Mouse (Mus musculus): ENCODE data around the gene Deaf1.

Gene Deaf1

GRCm38 (mm10) chr7:141268466-141269272, 58.8 kb downstream of the Deaf1 start:
- Histone ChIP-seq H3K4me1 (replicated peaks; ENCODE audit: low read depth, low read length) (peaks cover 47% of the 10 kb centered on the region), H3K9me3 (ENCODE audit: low read length) (no peaks in the 10 kb centered on the region), H3K4me3 (replicated peaks; ENCODE audit: low read length) (peak overlapping the region; percentile 69), H3K36me3 (ENCODE audit: insufficient read depth, low read length) (peaks cover 16% of the 10 kb centered on the region), H3K27me3 (ENCODE audit: insufficient read depth, low read length) (peaks cover 41% of the 10 kb centered on the region)
- TF ChIP-seq CTCF (conservative IDR thresholded peaks at IDR 0.05; ENCODE audit: low read length): no peak
- TF ChIP-seq POU5F1 (IDR thresholded peaks at IDR 0.05; ENCODE audit: borderline replicate concordance, low read length): no peak
- TF ChIP-seq NANOG (IDR thresholded peaks at IDR 0.05; ENCODE audit: borderline replicate concordance, low read length): no peak

DNA sequence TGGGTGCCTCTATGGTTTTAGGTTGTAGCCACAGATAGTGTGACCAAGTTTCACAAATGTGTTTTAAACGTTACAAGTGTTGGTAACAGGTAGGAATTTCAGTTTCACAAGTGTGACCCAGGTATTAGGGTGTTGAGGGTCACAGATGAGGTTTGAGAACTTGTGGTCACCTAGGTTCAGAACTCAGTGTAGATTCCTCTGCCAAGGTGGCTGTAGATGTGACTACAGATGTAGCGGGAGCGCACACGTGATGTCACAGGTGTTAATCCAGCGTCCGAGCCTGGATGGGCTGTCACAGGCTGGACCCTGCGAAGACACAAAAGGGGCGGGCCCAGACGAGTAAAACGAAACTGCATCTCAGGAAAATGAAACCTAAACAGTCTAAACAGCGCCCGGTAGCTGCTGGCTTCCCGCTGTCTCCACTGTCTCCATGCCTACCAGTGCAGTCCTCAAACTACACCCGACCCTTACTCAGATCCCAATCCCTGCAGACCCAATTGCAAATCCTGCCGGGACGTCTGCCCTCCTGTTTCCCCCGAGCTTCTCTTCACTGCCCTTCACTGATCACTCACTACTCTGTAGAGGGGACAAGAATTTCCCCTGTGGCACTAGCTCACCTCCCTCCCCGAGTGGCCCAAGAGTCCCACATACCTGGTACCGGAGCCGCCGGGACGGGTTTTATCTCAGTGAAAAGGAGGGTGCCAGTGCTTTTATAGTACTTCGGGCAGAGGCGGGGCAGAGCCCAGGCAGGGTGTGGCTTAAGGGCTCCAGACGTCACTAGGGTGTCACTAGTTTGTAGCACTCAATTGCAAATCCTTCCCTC, 61.5 kb downstream of the Deaf1 start, which contains the start of gene Irf7:
Irf7 (minus strand) TSS at position 743 of the 823 bp plus-strand sequence.
- H3K4me1 ChIP-seq (replicated peaks; ENCODE audit: low read depth, low read length): peaks cover 58% of the 10 kb centered on the region
- H3K9me3 ChIP-seq (ENCODE audit: low read length): no peaks in the 10 kb centered on the region
- peaks cover 43% of the 10 kb centered on the region for H3K36me3 ChIP-seq (ENCODE audit: insufficient read depth, low read length)
- no peak for TF ChIP-seq POU5F1 (IDR thresholded peaks at IDR 0.05; ENCODE audit: borderline replicate concordance, low read length)
- TF ChIP-seq CTCF (conservative IDR thresholded peaks at IDR 0.05; ENCODE audit: low read length): no peak
- TF ChIP-seq NANOG (IDR thresholded peaks at IDR 0.05; ENCODE audit: borderline replicate concordance, low read length): no peak
- peak within 1 kb of the TSS; percentile 43; the same call in 1 of the 2 replicates for H3K4me3 ChIP-seq (replicated peaks; ENCODE audit: low read length)
- peaks cover 25% of the 10 kb centered on the region for H3K27me3 ChIP-seq (ENCODE audit: insufficient read depth, low read length)

DNA sequence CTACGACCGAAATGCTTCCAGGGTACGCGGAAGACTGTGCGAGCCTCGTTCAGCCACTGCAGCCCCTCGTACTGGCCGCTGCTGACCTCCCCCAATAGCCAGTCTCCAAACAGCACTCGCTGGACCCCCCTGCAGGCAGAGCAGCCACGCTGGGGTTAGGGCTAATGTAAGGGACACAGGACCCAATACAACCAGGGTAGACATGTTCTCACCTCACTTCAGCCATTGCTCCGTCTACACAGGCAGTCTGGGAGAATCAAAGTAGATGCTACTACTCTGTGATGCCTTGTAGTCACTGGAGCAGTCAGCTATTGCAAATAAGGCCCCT, 62.1 kb downstream of the Deaf1 start:
- peaks cover 49% of the 10 kb centered on the region for H3K36me3 ChIP-seq (ENCODE audit: insufficient read depth, low read length)
- TF ChIP-seq CTCF (conservative IDR thresholded peaks at IDR 0.05; ENCODE audit: low read length) (no peak), NANOG (IDR thresholded peaks at IDR 0.05; ENCODE audit: borderline replicate concordance, low read length) (no peak), POU5F1 (IDR thresholded peaks at IDR 0.05; ENCODE audit: borderline replicate concordance, low read length) (no peak)
- peaks cover 58% of the 10 kb centered on the region for H3K4me1 ChIP-seq (replicated peaks; ENCODE audit: low read depth, low read length)
- H3K4me3 ChIP-seq (replicated peaks; ENCODE audit: low read length): no peak overlapping the region
- no peaks in the 10 kb centered on the region for H3K9me3 ChIP-seq (ENCODE audit: low read length)
- H3K27me3 ChIP-seq (ENCODE audit: insufficient read depth, low read length): peaks cover 25% of the 10 kb centered on the region

- H3K4me1 ChIP-seq (replicated peaks; ENCODE audit: low read depth, low read length): peaks cover 58% of the 10 kb centered on the region
- H3K4me3 ChIP-seq (replicated peaks; ENCODE audit: low read length): no peak overlapping the region
- peaks cover 24% of the 10 kb centered on the region for H3K27me3 ChIP-seq (ENCODE audit: insufficient read depth, low read length)
- TF ChIP-seq POU5F1 (IDR thresholded peaks at IDR 0.05; ENCODE audit: borderline replicate concordance, low read length) (no peak), CTCF (conservative IDR thresholded peaks at IDR 0.05; ENCODE audit: low read length) (peak; percentile 25), NANOG (IDR thresholded peaks at IDR 0.05; ENCODE audit: borderline replicate concordance, low read length) (no peak)
- H3K36me3 ChIP-seq (ENCODE audit: insufficient read depth, low read length): peaks cover 54% of the 10 kb centered on the region
- no peaks in the 10 kb centered on the region for H3K9me3 ChIP-seq (ENCODE audit: low read length)
Observed at GRCm38 (mm10) chr7:141264761-141265410, 62.6 kb downstream of the Deaf1 start.

DNA sequence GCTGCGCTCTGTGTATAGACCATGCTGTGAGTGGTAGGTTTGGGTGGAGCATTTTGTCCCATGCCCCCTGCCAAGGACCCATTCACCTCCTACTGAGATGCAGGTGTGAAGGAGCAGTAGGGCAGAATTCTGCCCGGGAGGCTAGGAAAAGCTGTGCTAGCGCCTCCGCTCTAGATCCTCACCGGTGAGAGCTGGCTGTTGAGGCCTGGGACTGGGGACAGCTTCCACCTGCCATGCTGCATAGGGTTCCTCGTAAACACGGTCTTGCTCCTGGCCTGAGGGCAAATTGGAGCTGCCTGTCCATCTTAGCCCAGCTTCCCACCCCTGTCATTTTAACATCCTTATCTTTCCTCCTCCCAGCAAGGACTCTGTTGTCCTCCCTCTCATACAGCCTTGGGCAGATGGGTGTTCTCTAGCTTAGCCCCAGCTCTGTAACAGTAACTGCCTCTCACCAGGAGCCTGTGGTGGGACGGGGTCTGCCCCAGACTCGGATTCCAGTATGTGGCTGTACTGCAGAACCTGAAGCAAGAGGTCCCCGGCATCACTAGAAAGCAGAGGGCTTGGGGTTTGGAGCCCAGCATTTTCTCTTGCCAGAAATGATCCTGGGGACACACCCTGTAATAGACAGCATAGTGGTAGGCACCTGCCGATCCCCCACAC, 63.3 kb downstream of the Deaf1 start:
- Histone ChIP-seq H3K27me3 (ENCODE audit: insufficient read depth, low read length) (peaks cover 16% of the 10 kb centered on the region), H3K9me3 (ENCODE audit: low read length) (no peaks in the 10 kb centered on the region), H3K4me3 (replicated peaks; ENCODE audit: low read length) (peak overlapping the region; percentile 37; the same call in 1 of the 2 replicates), H3K36me3 (ENCODE audit: insufficient read depth, low read length) (peaks cover 61% of the 10 kb centered on the region), H3K4me1 (replicated peaks; ENCODE audit: low read depth, low read length) (peaks cover 58% of the 10 kb centered on the region)
- TF ChIP-seq CTCF (conservative IDR thresholded peaks at IDR 0.05; ENCODE audit: low read length) (no peak), NANOG (IDR thresholded peaks at IDR 0.05; ENCODE audit: borderline replicate concordance, low read length) (no peak), POU5F1 (IDR thresholded peaks at IDR 0.05; ENCODE audit: borderline replicate concordance, low read length) (no peak)

DNA sequence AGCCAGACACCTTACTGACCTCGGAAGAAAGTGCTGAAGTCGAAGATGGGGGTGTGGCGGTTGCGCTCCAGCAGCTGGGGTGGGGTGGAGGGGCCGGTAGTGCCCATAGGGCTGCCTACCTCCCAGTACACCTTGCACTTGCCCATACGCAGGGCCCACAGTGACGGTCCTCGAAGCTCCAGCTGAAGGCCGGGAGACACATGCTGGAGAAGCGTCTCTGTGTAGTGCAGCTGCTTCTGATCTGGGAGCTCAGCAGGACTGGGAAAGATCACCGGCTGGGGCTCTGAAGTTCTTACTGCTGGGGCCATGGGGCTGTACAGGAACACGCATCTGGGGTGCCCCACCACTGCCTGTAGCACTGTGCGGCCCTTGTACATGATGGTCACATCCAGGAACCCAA, 63.9 kb downstream of the Deaf1 start:
- Histone ChIP-seq H3K4me1 (replicated peaks; ENCODE audit: low read depth, low read length) (peaks cover 57% of the 10 kb centered on the region), H3K36me3 (ENCODE audit: insufficient read depth, low read length) (peaks cover 66% of the 10 kb centered on the region), H3K9me3 (ENCODE audit: low read length) (no peaks in the 10 kb centered on the region), H3K27me3 (ENCODE audit: insufficient read depth, low read length) (peaks cover 11% of the 10 kb centered on the region), H3K4me3 (replicated peaks; ENCODE audit: low read length) (peak overlapping the region; percentile 37; the same call in 1 of the 2 replicates)
- TF ChIP-seq POU5F1 (IDR thresholded peaks at IDR 0.05; ENCODE audit: borderline replicate concordance, low read length) (no peak), NANOG (IDR thresholded peaks at IDR 0.05; ENCODE audit: borderline replicate concordance, low read length) (no peak), CTCF (conservative IDR thresholded peaks at IDR 0.05; ENCODE audit: low read length) (no peak)

DNA sequence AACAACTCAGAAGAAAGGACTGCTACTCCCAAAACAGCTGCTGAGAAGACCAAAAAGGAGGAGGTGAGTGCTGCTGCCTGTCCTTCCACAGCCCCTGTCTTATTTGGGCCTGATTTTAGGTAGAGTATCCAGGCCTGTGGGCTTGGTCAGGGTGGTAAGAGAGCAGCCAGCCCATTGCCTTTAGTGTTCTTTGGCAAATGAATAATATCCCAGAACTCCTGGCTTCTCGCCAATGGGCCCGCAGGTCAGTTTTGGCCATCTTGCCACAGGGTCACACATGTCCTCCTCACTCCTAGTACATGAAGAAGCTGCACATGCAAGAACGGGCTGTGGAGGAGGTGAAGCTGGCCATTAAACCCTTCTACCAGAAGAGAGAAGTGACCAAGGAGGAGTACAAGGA, 66.0 kb downstream of the Deaf1 start:
- no peaks in the 10 kb centered on the region for H3K9me3 ChIP-seq (ENCODE audit: low read length)
- TF ChIP-seq POU5F1 (IDR thresholded peaks at IDR 0.05; ENCODE audit: borderline replicate concordance, low read length): no peak
- no peak for TF ChIP-seq NANOG (IDR thresholded peaks at IDR 0.05; ENCODE audit: borderline replicate concordance, low read length)
- no peak for TF ChIP-seq CTCF (conservative IDR thresholded peaks at IDR 0.05; ENCODE audit: low read length)
- peaks cover 58% of the 10 kb centered on the region for H3K4me1 ChIP-seq (replicated peaks; ENCODE audit: low read depth, low read length)
- H3K36me3 ChIP-seq (ENCODE audit: insufficient read depth, low read length): peaks cover 88% of the 10 kb centered on the region
- peaks cover 6% of the 10 kb centered on the region; the same call in 1 of the 2 replicates for H3K27me3 ChIP-seq (ENCODE audit: insufficient read depth, low read length)
- no peak overlapping the region for H3K4me3 ChIP-seq (replicated peaks; ENCODE audit: low read length)

All from E14TG2a.4 (cell line).